Mouse (Mus musculus) intestine, embryonic 14.5 days (tissue): ENCODE data around the gene Oprm1. TPM values are rescaled to one million over a fixed set of nuclear protein-coding genes. Genes with fewer than 3 reads are reported as not detected.

Source experiments
- ATAC-seq: fragments of 200-750 bp; cut with Nextera tagmentation; replicated peaks from 2 replicates; pipeline ENCODE4 v1.8.0; 2017; ENCODE audit warnings: low read depth, moderate number of reproducible peaks, moderate TSS enrichment, moderate library complexity; ENCODE audit not compliant: low FRiP score, low TSS enrichment
- DNase-seq: peaks from one replicate; pipeline ENCODE4 v3.0.0-alpha.2; 2018; ENCODE audit warnings: low spot score
- H3K27ac ChIP-seq: fragments of 300-500 bp; sonication (generic); 2 replicates; pipeline ENCODE4 v1.5.1; 2014; ENCODE audit warnings: low read depth, mild to moderate bottlenecking, control low read depth
- H3K27me3 ChIP-seq: fragments of 300-500 bp; sonication (generic); replicated peaks from 2 replicates; pipeline ENCODE4 v1.6.1; 2014; ENCODE audit warnings: low read length, control low read depth; ENCODE audit not compliant: control insufficient read depth, insufficient read depth
- H3K36me3 ChIP-seq: fragments of 300-500 bp; sonication (generic); 2 replicates; pipeline ENCODE4 v1.6.1; 2014; ENCODE audit warnings: low read length, control low read depth; ENCODE audit not compliant: control insufficient read depth, insufficient read depth
- H3K4me1 ChIP-seq: fragments of 300-500 bp; sonication (generic); replicated peaks from 2 replicates; pipeline ENCODE4 v1.6.1; 2014; ENCODE audit warnings: low read length, control low read depth, mixed read lengths; ENCODE audit not compliant: control insufficient read depth, insufficient read depth
- H3K4me2 ChIP-seq: fragments of 300-500 bp; sonication (generic); 2 replicates; pipeline ENCODE4 v1.6.1; 2014; ENCODE audit warnings: low read length
- H3K4me3 ChIP-seq: fragments of 300-500 bp; sonication (generic); 2 replicates; pipeline ENCODE4 v1.5.1; 2014; ENCODE audit warnings: low read depth, low read length, control low read depth, mixed read lengths
- H3K9ac ChIP-seq: fragments of 300-500 bp; sonication (generic); 2 replicates; pipeline ENCODE4 v1.6.1; 2014; ENCODE audit warnings: mild to moderate bottlenecking, low read length
- H3K9me3 ChIP-seq: fragments of 300-500 bp; sonication (generic); 2 replicates; pipeline ENCODE4 v1.6.1; 2016; ENCODE audit warnings: low read length, control low read depth; ENCODE audit not compliant: control insufficient read depth
- WGBS: fragments of 180-500 bp; shearing (Covaris S2); extraction: QIAGEN DNeasy Blood & Tissue Kit; methylation state at CpG from one replicate; pipeline ENCODE4 v1.1.7; 2014; 5-methylcytosine and 5-hydroxymethylcytosine counted together
- polyA plus RNA-seq: library from polyadenylated mRNA; unstranded; fragments of >200 nt; fragmentation: Nextera tagmentation; extraction: Ambion mirVana; gene quantifications from 2 replicates; pipeline ENCODE4 v1.2.1, GENCODE M21; 2014

The Oprm1 gene
- polyA plus RNA-seq, 1 experiment from 2014 or later, result 0.51 TPM

DNA sequence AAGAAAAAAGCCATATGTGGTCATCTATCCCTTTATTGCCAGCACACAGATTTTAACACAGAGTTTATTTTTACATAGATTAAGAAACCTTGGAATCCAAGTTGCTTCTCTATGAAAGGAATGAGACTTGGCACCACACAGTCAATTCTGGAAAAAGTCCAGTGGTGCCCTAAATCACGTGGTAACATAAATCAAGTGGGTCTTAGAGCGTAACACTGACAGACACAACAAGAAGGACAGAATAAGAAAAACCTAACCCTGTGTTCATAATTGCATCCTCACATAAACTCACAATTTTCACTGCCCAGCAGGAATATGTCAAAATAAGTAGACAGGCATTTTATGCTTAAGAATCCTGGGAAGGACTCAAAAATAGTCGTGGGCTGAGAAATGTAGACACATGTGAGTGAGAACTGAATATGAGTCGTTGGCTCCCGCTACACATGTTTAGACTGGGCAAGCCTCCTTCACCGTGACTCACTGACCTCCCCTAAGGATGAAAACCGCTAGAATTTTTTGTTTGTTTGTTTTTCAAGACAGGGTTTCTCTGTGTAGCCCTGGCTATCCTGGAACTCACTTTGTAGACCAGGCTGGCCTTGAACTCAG is 261.6 kb downstream of the Oprm1 start:
- no peaks in the 10 kb centered on the region for H3K27me3 ChIP-seq
- ATAC-seq, result no peak
- 55% methylated on average over 7 of the region's 7 CpGs for WGBS
- H3K4me3 ChIP-seq, result no peak overlapping the region
- no peaks in the 10 kb centered on the region for H3K4me1 ChIP-seq
- no peak for DNase-seq
- H3K9me3 ChIP-seq, result no peaks in the 10 kb centered on the region
- no peak overlapping the region for H3K27ac ChIP-seq
- no peak overlapping the region for H3K4me2 ChIP-seq
- no peak overlapping the region for H3K9ac ChIP-seq
- no peaks in the 10 kb centered on the region for H3K36me3 ChIP-seq

DNA sequence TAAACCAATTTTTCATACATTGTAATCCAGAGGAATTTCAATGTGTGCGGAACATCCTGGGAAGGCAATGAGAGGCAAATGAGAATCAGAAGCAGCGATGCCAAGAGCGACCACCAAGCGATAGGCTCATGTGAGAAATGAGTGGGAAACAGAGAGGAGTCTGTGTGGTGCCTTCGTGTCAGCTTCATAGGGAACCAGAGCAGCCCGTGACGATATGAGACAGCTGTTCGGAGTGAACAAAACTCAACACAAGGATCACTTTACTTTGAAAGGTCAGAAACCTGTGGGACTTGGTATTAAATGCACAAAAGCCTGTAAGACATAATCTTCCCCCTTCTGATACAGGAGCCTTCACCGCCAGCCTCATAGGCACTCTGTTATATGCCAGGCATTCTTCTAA is 262.2 kb downstream of the Oprm1 start:
- no peak overlapping the region for H3K9ac ChIP-seq
- 85% methylated on average over 9 of the region's 9 CpGs for WGBS
- no peak for DNase-seq

DNA sequence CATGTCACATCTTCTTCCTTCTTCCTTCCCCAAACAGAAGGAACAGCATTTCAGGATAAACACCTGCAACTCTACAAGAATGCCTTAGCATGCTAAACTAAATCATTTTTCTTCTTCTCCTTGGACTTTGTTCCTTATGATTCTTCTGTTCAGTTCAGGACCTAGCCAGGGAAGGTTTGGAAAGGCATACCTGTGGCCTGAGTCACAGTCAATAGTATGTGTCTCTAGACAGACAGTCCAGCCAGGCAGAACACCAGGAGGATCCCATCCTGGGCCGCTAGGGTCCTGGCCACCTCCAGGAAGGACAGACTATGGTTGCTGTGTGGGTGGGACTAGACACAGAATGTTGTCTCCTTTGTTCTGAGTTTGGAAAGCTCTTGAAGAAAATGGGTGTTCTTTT is 266.7 kb downstream of the Oprm1 start:
- 67% methylated on average over 1 of the region's 1 CpGs for WGBS

More for the DNA sequence above, 262.2 kb downstream of the Oprm1 start:
- no peaks in the 10 kb centered on the region for H3K4me1 ChIP-seq
- H3K9me3 ChIP-seq, result no peaks in the 10 kb centered on the region
- H3K36me3 ChIP-seq, result no peaks in the 10 kb centered on the region
- no peak overlapping the region for H3K4me2 ChIP-seq
- H3K27me3 ChIP-seq, result no peaks in the 10 kb centered on the region
- H3K4me3 ChIP-seq, result no peak overlapping the region
- ATAC-seq, result no peak
- H3K27ac ChIP-seq, result no peak overlapping the region

DNA sequence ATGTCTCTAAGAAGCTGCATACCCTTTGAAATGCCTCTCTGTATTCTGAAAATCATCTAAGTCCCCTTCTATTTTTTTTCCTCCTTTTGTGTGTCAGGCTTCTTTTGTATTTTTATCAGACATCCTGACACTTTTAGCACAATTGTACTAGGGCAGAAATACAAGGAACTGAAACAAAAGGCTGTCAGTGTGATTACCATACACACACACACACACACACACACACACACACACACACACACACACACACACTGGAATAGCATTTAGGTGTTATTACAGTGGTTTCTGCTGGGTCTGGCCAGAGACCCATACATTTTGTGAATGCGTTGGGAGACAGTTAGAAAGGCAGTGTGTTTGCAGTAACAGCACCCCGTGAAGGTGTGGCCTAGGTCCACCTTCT is 275.2 kb downstream of the Oprm1 start:
- H3K4me1 ChIP-seq, result no peaks in the 10 kb centered on the region
- no peak overlapping the region for H3K27ac ChIP-seq
- no peak overlapping the region for H3K4me2 ChIP-seq
- ATAC-seq (no peak), DNase-seq (no peak)
- no peak overlapping the region for H3K4me3 ChIP-seq
- 89% methylated on average over 2 of the region's 2 CpGs for WGBS
- H3K9me3 ChIP-seq, result no peaks in the 10 kb centered on the region
- H3K27me3 ChIP-seq, result no peaks in the 10 kb centered on the region
- H3K36me3 ChIP-seq, result no peaks in the 10 kb centered on the region
- no peak overlapping the region for H3K9ac ChIP-seq

More for the DNA sequence above, 266.7 kb downstream of the Oprm1 start:
- Histone ChIP-seq H3K36me3 (no peaks in the 10 kb centered on the region), H3K9ac (no peak overlapping the region), H3K9me3 (no peaks in the 10 kb centered on the region), H3K27me3 (no peaks in the 10 kb centered on the region), H3K4me3 (no peak overlapping the region), H3K27ac (no peak overlapping the region), H3K4me1 (no peaks in the 10 kb centered on the region), H3K4me2 (no peak overlapping the region)
- no peak for ATAC-seq
- no peak for DNase-seq

DNA sequence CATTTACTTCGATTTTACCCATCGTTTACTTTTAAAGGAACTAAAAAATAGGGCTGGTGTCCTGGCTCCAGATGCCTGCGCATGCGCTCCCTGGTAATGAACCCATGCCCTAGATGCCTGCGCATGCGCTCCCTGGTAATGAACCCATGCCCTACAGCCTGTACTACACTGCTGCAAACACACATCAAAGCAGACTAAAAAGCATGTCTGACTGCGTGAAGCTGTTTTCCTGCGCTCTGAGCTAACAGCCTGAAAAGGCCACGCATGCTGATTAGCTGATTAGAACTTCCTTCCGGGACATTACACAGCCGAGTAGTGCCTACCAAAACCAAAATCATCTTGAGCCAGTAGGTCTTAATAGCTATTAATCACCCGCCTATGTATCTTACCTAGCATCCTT is 277.2 kb downstream of the Oprm1 start:
- H3K4me3 ChIP-seq, result no peak overlapping the region
- H3K4me1 ChIP-seq, result 0 out of 2 replicates have a peak, but pooled peaks cover 3% of the 10 kb centered on the region
- H3K27me3 ChIP-seq, result no peaks in the 10 kb centered on the region
- ATAC-seq (no peak), DNase-seq (no peak)
- WGBS, result 84% methylated on average over 12 of the region's 12 CpGs
- H3K9ac ChIP-seq, result no peak overlapping the region
- H3K9me3 ChIP-seq, result no peaks in the 10 kb centered on the region
- H3K4me2 ChIP-seq, result no peak overlapping the region
- no peaks in the 10 kb centered on the region for H3K36me3 ChIP-seq
- H3K27ac ChIP-seq, result no peak overlapping the region

DNA sequence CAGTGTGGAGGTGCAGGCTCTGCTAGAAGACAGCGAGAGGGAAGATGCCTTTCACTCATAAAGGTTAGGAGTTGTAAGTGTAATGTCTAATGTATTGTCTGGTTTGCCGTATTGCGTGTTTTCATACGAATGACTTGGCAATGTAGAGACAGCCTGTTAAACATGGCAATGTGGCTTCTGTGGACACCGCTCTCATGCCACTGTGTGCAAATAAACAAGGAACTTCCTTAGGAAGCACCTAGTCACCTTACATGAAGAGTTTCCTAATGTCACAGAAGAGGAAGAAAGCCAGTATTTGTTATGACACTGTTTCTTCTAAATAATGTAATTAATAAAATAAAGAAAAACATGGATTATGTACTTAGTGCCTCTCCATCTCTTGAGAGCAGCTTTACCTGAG is 278.9 kb downstream of the Oprm1 start:
- Histone ChIP-seq H3K4me1 (0 out of 2 replicates have a peak, but pooled peaks cover 6% of the 10 kb centered on the region), H3K9ac (no peak overlapping the region), H3K9me3 (no peaks in the 10 kb centered on the region), H3K4me2 (no peak overlapping the region), H3K36me3 (no peaks in the 10 kb centered on the region), H3K4me3 (no peak overlapping the region), H3K27me3 (no peaks in the 10 kb centered on the region), H3K27ac (no peak overlapping the region)
- DNase-seq (no peak), ATAC-seq (no peak)
- 92% methylated on average over 5 of the region's 5 CpGs for WGBS

DNA sequence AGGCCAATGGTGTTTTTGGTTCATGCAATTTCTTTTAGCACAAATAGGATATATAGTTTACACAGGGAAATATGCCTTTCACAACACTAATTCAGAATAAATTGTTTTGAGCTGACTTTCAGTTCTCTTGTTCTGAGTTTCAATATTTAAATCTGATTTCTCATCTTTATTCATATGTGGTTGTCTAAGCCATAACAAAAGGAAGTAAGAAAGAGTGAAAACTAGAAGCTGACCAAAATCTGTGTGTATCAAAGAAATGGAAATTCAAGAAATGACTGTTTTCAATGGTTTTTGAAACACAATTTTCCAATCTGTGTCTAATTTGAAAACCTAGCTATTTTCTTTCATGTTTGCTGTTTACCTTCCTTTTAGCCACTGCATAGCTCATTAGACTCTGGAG is 282.7 kb downstream of the Oprm1 start:
- Histone ChIP-seq H3K27me3 (no peaks in the 10 kb centered on the region), H3K4me1 (0 out of 2 replicates have a peak, but pooled peaks cover 6% of the 10 kb centered on the region), H3K9me3 (no peaks in the 10 kb centered on the region), H3K4me3 (no peak overlapping the region), H3K4me2 (no peak overlapping the region), H3K36me3 (no peaks in the 10 kb centered on the region), H3K27ac (no peak overlapping the region), H3K9ac (no peak overlapping the region)
- ATAC-seq (no peak), DNase-seq (no peak)

DNA sequence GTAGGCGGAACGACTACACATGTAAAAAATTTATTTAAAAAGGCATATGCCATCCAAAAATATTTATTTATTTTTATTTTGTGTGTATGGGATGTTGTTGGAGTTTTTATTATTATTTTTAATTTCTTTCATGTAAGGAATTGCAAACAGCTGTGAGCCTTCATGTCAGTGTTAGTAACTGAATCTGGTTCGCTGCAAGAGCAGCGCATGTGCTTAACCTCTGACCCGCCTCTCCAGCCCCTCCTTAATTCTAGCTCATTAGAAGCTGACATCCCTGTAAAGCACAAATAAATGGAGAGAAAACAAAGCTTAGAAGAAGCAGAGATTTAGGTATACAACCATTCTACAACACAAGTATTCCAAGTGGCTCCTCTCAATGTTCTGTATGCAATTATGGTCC is 285.6 kb downstream of the Oprm1 start:
- Histone ChIP-seq H3K27me3 (no peaks in the 10 kb centered on the region), H3K4me3 (no peak overlapping the region), H3K27ac (no peak overlapping the region), H3K9ac (no peak overlapping the region), H3K36me3 (no peaks in the 10 kb centered on the region), H3K9me3 (no peaks in the 10 kb centered on the region), H3K4me1 (peaks cover 13% of the 10 kb centered on the region; the same call in 1 of the 2 replicates), H3K4me2 (no peak overlapping the region)
- WGBS, result 63% methylated on average over 5 of the region's 5 CpGs
- ATAC-seq (no peak), DNase-seq (no peak)

DNA sequence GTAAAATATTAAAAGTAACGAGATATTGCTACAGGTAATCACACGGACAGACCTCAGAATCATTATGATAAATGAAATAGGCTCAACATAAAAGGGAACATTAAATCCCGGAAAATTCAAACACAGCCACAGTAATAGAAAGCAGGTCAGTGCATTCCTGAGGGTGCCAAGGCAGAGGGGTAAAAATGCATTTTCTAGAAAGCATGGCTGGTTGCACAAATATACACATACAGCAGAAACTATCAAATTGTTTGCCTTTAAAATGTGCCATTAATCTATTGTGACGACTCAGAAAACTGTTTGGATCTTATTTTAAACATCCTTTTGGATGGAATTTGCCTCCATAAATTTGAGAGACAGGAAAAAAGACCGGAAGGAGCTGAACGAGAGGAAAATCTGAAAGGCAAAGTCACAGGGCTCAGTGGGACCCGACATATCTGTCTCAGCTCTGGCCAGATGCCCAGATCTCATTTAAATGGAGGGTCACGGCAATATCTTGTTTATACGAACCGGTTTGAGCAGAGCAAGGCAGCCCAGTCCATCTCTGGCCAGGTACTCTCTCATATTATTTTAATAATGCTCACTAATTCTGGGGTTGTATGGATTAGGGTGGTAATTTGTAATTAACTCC is 289.1 kb downstream of the Oprm1 start:
- DNase-seq (no peak), ATAC-seq (peak; percentile 71)
- no peaks in the 10 kb centered on the region for H3K27me3 ChIP-seq
- no peaks in the 10 kb centered on the region for H3K36me3 ChIP-seq
- peak overlapping the region; percentile 23 for H3K27ac ChIP-seq
- WGBS, result 20% methylated on average over 10 of the region's 10 CpGs
- H3K4me2 ChIP-seq, result peak overlapping the region; percentile 30
- no peak overlapping the region for H3K9ac ChIP-seq
- H3K4me1 ChIP-seq, result peaks cover 11% of the 10 kb centered on the region
- H3K4me3 ChIP-seq, result no peak overlapping the region
- no peaks in the 10 kb centered on the region for H3K9me3 ChIP-seq
